Mouse (Mus musculus) neural tube, embryonic 11.5 days (tissue): Measurements from ENCODE around the gene Nlrp3. TPM values are rescaled to one million over a fixed set of nuclear protein-coding genes. Genes with fewer than 3 reads are reported as not detected.

Source experiments
- ATAC-seq: fragments of 200-750 bp; cut with Nextera tagmentation; 2 replicates; pipeline ENCODE4 v1.8.0; 2017; ENCODE audit warnings: moderate number of reproducible peaks, mild to moderate bottlenecking, moderate TSS enrichment, moderate library complexity; ENCODE audit not compliant: insufficient read depth, low FRiP score, low TSS enrichment
- DNase-seq: peaks from one replicate; pipeline ENCODE4 v3.0.0-alpha.2; 2015; ENCODE audit warnings: low spot score
- H3K27ac ChIP-seq: fragments of 300-500 bp; sonication (generic); 2 replicates; pipeline ENCODE4 v1.5.1; 2014; ENCODE audit warnings: low read depth, mild to moderate bottlenecking, low read length
- H3K27me3 ChIP-seq: fragments of 300-500 bp; sonication (generic); 2 replicates; pipeline ENCODE4 v1.6.1; 2014; ENCODE audit warnings: mild to moderate bottlenecking, low read length, mixed read lengths; ENCODE audit not compliant: control insufficient read depth, insufficient read depth
- H3K36me3 ChIP-seq: fragments of 300-500 bp; sonication (generic); 2 replicates; pipeline ENCODE4 v1.6.1; 2014; ENCODE audit warnings: mild to moderate bottlenecking, low read length, moderate library complexity, mixed read lengths; ENCODE audit not compliant: control insufficient read depth, insufficient read depth
- H3K4me1 ChIP-seq: fragments of 300-500 bp; sonication (generic); 2 replicates; pipeline ENCODE4 v1.6.1; 2014; ENCODE audit warnings: low read length, mixed read lengths; ENCODE audit not compliant: control insufficient read depth, insufficient read depth
- H3K4me2 ChIP-seq: fragments of 300-500 bp; sonication (generic); 2 replicates; pipeline ENCODE4 v1.6.1; 2014; ENCODE audit warnings: low read depth, mild to moderate bottlenecking, moderate library complexity
- H3K4me3 ChIP-seq: fragments of 300-500 bp; sonication (generic); 2 replicates; pipeline ENCODE4 v1.5.1; 2014; ENCODE audit warnings: low read depth, low read length
- H3K9ac ChIP-seq: fragments of 300-500 bp; sonication (generic); 2 replicates; pipeline ENCODE4 v1.6.1; 2014; ENCODE audit warnings: mild to moderate bottlenecking, low read length
- H3K9me3 ChIP-seq: fragments of 300-500 bp; sonication (generic); 2 replicates; pipeline ENCODE4 v1.6.1; 2016; ENCODE audit warnings: low read length; ENCODE audit not compliant: control insufficient read depth
- WGBS: fragments of 180-500 bp; shearing (Covaris S2); extraction: QIAGEN DNeasy Blood & Tissue Kit; methylation state at CpG from one replicate; pipeline ENCODE4 v1.1.7; 2014; 5-methylcytosine and 5-hydroxymethylcytosine counted together
- polyA plus RNA-seq: library from polyadenylated mRNA; unstranded; fragments of >200 nt; fragmentation: Nextera tagmentation; extraction: Ambion mirVana; gene quantifications from 2 replicates; pipeline ENCODE4 v1.2.1, GENCODE M21; 2014

The Nlrp3 gene
- polyA plus RNA-seq, 1 experiment from 2014 or later: 0.11 TPM

- H3K4me1 ChIP-seq: no peaks in the 10 kb centered on the region
Observed at GRCm38 (mm10) chr11:59611646-59612045, 70.3 kb downstream of the Nlrp3 start.

GRCm38 (mm10) chr11:59614120-59614519 lies 72.8 kb downstream of the Nlrp3 start:
- DNase-seq (no peak), ATAC-seq (no peak)
- H3K9me3 ChIP-seq: no peaks in the 10 kb centered on the region
- H3K4me2 ChIP-seq: no peak overlapping the region
- no peaks in the 10 kb centered on the region for H3K36me3 ChIP-seq
- no peak overlapping the region for H3K4me3 ChIP-seq
- no peaks in the 10 kb centered on the region for H3K27me3 ChIP-seq
- WGBS: 60% methylated on average over 4 of the region's 4 CpGs
- no peak overlapping the region for H3K27ac ChIP-seq
- H3K9ac ChIP-seq: no peak overlapping the region
- H3K4me1 ChIP-seq: no peaks in the 10 kb centered on the region

More at GRCm38 (mm10) chr11:59611646-59612045, 70.3 kb downstream of the Nlrp3 start:
- H3K9me3 ChIP-seq: no peaks in the 10 kb centered on the region
- DNase-seq: no peak
- H3K27me3 ChIP-seq: no peaks in the 10 kb centered on the region
- ATAC-seq: no peak
- no peak overlapping the region for H3K9ac ChIP-seq
- no peak overlapping the region for H3K27ac ChIP-seq
- WGBS: 89% methylated on average over 5 of the region's 5 CpGs
- no peak overlapping the region for H3K4me2 ChIP-seq
- H3K4me3 ChIP-seq: no peak overlapping the region
- H3K36me3 ChIP-seq: no peaks in the 10 kb centered on the region

Other genes starting within 250 kb of the Nlrp3 start
- 1.6 and 2.5 TPM in 2 replicates for gene Wnt9a, start 234.6 kb upstream of the Nlrp3 start, polyA plus RNA-seq
- gene Prss38, start 165.9 kb upstream of the Nlrp3 start, polyA plus RNA-seq: not detected in 2 replicates
- gene Jmjd4, start 91.5 kb upstream of the Nlrp3 start, polyA plus RNA-seq: 14.7 and 15.3 TPM in 2 replicates
- 193 and 203 TPM in 2 replicates for gene Snap47, start 90.4 kb upstream of the Nlrp3 start, polyA plus RNA-seq
- 10.1 and 11.6 TPM in 2 replicates for gene Zfp867, start 69.1 kb upstream of the Nlrp3 start, polyA plus RNA-seq
- 26.0 and 27.9 TPM in 2 replicates for gene Zkscan17, start 14.8 kb upstream of the Nlrp3 start, polyA plus RNA-seq
- gene Olfr222, start 34.7 kb downstream of the Nlrp3 start, polyA plus RNA-seq: not detected in 2 replicates
- not detected in 2 replicates for gene Olfr223, start 51.7 kb downstream of the Nlrp3 start, polyA plus RNA-seq
- gene Mprip, start 119.7 kb downstream of the Nlrp3 start, polyA plus RNA-seq: 87.6 and 91.3 TPM in 2 replicates
- gene Pld6, start 246.1 kb downstream of the Nlrp3 start, polyA plus RNA-seq: 0.60 and 0.69 TPM in 2 replicates